Mouse (Mus musculus): ENCODE measurements at regions not wholly inside any gene's neighbourhood (a gene's known extent, or its start where the extent isn't known, plus 50 kb on each side); places are given as distances from the start of the nearest gene placed in this dataset.

GRCm38 (mm10) chr15:63412649-63413048 lies 432.3 kb downstream of the Gsdmc2 start:
- TF ChIP-seq USF1 (IDR thresholded peaks at IDR 0.05; ENCODE audit: low read depth) (peak; percentile 81), MAX (IDR thresholded peaks at IDR 0.05; ENCODE audit: low read depth) (no peak), POLR2A (IDR thresholded peaks at IDR 0.05; ENCODE audit: insufficient read length, low read depth) (no peak), CEBPB (IDR thresholded peaks at IDR 0.05; ENCODE audit: insufficient read depth, poor library complexity, severe bottlenecking) (no peak), MYOG (IDR thresholded peaks at IDR 0.05; ENCODE audit: control insufficient read depth in 1 of 3, insufficient read depth in 1 of 3, insufficient read length in 2 of 3, low read depth in 2 of 3) (no peak), POLR2AphosphoS2 (IDR thresholded peaks at IDR 0.05; ENCODE audit: insufficient read length, low read depth) (no peak), REST (IDR thresholded peaks at IDR 0.05; ENCODE audit: insufficient read depth, insufficient read length) (no peak), E2F4 (IDR thresholded peaks at IDR 0.05; ENCODE audit: insufficient read depth) (no peak), TCF12 (IDR thresholded peaks at IDR 0.05; ENCODE audit: insufficient read depth, poor library complexity, severe bottlenecking) (no peak), MYOD1 (IDR thresholded peaks at IDR 0.05; ENCODE audit: control insufficient read depth in 1 of 3, insufficient read length in 2 of 3, low read depth in 2 of 3) (no peak), TCF3 (IDR thresholded peaks at IDR 0.05; ENCODE audit: insufficient read length, low read depth) (no peak)
